Mouse (Mus musculus) granulocyte monocyte progenitor cell, adult 5-6 weeks (primary cell): Measurements from ENCODE around the gene Cops3. TPM values are rescaled to one million over a fixed set of nuclear protein-coding genes. Genes with fewer than 3 reads are reported as not detected.
"Not testable (repeated sequence)": the region's sequence is repeated elsewhere in the genome, so short reads cannot be mapped to it uniquely, and the experiment has no call there.

Experiments used
- ATAC-seq: replicated peaks from 2 replicates; pipeline ENCODE4 v1.8.0; 2016; ENCODE audit warnings: mild to moderate bottlenecking, moderate TSS enrichment, inconsistent platforms; ENCODE audit not compliant: poor library complexity, severe bottlenecking
- total RNA-seq, 2 experiments: library from RNA; stranded (forward) in 1 of 2; stranded (reverse) in 1 of 2; fragments of 200-712, 200-1000 nt in 1 of 2; fragments of >200 nt in 1 of 2; fragmentation: Nextera tagmentation in 1 of 2; gene quantifications; 2 replicates each; pipeline ENCODE4 v1.2.3; 2014 to 2017

The Cops3 gene
- total RNA-seq (2014; fragmentation: Nextera tagmentation) (141 and 166 TPM in 2 replicates), total RNA-seq (2017) (200 and 225 TPM in 2 replicates)

DNA sequence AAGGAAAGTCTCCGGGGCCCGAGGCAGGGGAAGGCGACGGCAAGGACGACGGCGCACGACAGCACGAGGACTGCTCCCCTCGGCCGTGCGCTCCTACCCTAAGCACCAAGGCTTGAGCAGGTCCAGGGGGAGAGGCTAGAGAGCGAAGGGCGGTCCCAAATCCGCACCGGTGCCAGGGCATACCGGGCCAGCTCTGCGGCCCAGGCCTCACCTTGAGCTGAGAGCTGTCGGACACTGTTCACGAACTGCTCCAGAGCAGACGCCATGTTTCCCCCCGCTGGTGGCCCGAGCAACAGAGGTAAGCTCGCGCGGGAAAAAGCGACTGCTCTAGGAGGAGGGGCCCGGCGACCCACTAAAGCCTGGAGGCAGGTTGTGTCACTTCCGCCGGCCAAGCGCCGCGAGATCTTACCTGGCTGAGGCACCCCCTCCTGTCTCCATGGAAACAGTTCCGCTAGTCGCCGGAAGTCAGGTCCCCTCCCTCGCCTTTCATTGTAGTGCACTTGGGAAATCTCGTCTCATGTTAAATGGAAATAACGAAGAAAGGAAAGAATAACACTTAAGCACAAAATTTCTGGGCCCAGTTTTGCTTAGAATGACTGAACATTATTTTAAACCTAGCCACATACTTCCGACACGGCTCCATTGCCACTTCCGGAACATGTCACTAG, at the start of gene Cops3:
Gene Cops3 (minus strand): TSS at position 380 of the 668 bp plus-strand sequence.
- ATAC-seq, result peak; percentile 91

DNA sequence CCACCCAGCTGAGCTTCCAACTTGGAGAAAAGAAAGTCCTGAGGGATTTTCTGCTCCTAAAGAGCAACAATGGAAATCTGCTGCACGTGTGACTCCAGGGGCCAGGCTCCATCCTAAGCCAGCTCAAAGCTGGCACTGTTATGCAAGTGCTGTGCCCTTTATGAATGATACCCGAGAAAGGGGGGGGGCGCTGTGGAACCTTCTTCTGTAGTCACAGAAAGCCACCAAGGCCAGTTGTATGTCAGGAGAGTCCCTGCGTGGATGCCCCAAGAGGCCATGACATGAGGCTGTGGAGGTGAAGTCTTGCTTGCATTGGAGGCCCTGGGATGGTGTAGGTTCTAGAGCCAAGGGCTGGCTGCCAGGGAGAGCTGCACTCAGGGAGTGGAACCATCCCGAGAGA, 48.5 kb upstream of the Cops3 start:
- no peak for ATAC-seq

GRCm38 (mm10) chr11:59886952-59887351, 47.3 kb upstream of the Cops3 start:
- ATAC-seq, result no peak

- peak; percentile 77 for ATAC-seq
Measured at GRCm38 (mm10) chr11:59885217-59885986, 45.8 kb upstream of the Cops3 start.

DNA sequence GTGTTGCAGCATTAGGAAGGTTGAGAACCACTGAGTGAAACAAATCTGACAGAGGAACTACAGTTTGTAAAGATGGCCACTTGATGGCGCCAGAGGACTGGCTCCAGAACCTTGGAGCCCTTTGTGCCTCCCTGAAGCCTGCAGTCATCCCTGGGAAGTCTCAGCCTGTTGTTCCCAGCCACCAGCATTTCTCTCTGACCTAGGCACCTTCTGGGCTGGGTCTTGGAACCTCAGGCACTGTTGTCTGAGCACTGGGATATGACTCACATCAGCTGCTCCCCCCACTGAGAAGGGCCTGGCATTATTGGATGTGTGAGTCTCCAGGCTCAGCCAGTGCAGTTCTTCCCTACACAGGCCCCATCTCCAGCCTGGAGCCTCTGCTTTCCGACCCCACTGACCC, 40.4 kb upstream of the Cops3 start:
- ATAC-seq, result peak; percentile 72

DNA sequence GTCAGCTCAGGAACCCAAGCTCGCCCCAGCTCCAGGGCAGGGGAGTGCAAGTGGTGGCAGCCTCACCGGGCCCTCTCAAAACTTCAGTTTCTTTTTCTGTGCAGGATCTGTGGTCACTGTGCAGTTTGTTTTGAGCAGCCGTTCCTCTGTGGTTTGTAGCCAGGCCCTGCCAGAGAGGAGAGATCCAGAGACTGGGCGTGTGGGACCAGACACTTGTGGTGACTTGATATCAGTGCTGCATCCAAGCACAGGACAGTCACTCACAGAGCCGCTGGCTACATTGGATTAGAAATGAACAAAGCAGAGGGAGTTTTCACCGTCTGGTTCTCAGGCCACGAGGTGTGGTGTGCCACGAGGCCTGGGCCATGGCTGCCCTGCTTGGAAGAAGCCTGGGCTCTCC, 32.5 kb upstream of the Cops3 start:
- ATAC-seq, result no peak; the same call in 1 of the 2 replicates

GRCm38 (mm10) chr11:59864316-59864715, 24.7 kb upstream of the Cops3 start:
- no peak for ATAC-seq

DNA sequence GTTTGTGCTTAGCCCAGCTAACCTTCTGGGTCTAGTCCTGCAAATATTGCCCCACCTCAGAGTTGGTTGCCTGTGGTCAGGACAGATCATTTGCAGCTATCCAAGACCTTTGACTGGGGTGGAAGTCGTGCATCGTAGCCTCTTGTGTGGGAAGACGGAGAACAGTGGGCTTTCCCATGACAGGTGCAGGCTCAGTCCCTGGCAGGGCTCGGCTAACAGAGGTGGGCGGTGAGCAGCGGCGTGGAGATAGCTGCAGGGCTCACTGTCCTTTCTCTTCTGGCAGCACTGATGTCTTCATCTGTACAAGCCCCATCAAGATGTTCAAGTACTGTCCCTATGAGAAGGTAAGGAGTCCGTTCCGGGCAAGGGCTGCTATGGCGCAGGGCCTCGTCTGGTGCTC, 20.8 kb upstream of the Cops3 start:
- no peak for ATAC-seq

DNA sequence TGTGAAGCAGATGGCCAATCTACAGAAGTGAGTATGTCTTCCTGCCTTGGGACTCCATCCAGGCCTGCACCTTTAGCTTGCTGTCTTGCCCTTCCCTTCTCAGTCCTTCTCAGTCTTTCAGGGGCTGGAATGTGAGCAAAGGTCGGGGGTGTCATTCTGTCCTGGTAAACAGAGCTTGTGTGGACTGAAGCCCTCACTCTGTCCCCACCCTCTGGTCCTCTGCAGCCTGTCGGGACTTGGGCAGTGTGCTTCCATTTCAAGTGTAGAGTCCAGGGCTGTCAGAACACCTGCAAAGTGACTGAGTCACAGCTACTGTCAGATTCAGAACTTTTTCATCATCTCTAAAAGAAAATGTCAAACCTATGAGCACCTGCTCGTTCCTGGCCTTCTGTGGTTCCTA, 13.2 kb upstream of the Cops3 start:
- no peak for ATAC-seq

DNA sequence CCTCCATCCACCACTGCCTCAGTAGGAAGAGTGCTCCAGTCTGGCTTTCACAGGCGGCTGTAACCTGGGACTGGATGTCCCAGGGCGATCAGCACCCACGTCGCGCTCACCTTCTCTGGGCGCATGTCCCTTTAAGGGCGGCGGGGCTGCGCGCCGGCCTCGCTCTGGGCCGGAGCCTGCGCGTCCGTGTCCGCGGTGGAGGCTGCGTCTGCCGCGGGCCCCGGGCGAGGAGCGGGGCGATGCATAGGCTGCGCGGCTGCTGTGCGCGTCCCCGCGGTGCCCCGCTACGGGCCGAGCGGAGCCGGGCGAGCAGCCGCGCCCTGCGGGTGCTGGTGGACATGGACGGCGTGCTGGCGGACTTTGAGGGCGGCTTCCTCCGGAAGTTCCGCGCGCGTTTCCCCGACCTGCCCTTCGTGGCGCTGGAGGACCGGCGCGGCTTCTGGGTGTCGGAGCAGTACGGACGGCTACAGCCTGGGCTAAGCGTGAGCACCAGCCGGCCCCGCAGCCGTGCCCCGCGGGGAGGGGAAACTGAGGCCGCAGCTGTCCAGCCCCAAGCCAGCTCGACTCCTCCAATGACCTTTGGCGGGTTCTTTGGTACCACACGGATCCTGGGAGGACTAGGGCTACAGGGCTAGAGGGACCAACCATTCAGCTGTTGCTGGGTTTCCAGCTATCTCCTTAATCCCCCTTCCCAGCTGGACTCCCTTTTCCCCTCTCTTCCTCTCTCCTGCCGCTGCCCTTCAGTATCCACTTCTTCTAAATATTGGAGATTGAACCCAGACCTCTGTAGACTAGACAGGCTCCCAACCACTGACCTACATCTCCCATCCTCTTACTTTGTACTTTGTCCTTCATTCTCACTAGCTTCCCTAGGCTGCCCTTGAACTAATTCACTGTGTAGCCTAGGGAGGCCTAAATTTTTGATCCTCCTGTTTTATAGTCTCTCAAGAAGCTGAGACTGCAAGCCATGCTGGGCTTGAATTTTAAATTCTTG, 8.6 kb upstream of the Cops3 start:
- peak; percentile 70 for ATAC-seq

GRCm38 (mm10) chr11:59847131-59847530, 7.5 kb upstream of the Cops3 start:
- ATAC-seq, result peak; percentile 82

DNA sequence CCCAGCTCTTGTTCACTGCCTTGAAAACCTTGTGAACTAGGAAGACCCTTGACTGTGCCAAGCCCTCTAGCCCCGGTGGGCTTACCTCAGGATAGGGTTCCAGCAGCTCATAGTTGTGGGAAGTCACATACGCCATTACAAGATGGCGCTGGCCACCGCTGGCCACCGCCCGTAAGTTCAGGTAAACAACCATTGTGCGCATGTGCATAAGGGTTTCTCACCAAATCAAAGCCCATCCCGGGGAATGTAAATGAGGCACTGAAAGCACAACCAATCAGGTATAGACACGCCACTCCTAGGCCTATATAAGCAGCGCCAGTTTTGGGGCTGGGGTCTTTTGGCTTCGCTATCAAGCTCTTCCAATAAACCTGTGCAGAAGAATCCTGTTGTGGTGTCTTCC, 6.7 kb upstream of the Cops3 start:
- ATAC-seq, result no peak

DNA sequence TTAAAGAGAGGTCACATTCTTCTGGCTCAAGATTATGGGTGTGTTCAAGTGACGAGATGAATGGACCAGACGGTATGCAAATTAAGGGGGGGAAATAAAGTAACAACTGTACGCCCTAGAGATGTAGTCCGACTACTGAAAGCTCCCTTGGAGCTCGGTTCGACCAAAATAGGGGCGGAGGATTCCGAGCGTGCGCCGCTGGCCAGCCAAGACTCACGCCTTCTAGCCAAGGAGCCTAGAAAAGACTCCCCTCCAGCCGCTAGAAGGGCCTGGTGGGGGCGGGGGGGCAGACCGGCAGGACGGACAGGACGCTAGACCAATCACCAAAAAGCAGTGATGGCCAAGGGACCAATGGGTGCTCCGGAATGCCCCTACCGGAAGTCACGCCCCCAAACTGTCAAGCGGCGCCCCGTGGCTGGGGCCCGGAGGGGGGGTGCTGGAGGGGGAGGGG, 605 bp downstream of the Cops3 start, which contains the start of gene Nt5m:
Gene Nt5m (plus strand): TSS at position 440 of the 451 bp plus-strand sequence.
- ATAC-seq, result peak; percentile 89

DNA sequence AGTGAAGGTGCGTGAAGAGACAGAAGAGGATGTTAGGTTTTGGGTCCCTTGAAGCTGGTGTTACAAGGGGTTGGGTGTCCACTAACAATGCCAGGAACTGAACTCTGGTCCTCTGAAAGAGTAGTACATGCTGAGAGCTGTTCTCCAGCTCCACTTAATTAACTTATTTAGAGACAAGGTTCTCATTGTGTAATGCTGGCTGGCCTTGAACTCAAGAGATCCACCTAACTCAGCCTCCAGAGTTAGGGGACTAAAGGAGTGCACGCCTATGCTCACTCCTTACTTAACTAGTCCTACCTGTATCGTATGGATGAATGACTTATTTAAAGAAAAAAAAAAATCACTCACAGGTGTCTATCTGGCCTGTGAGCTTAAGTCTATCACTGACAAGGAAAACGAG, 1.2 kb downstream of the Cops3 start:
- ATAC-seq, result no peak

DNA sequence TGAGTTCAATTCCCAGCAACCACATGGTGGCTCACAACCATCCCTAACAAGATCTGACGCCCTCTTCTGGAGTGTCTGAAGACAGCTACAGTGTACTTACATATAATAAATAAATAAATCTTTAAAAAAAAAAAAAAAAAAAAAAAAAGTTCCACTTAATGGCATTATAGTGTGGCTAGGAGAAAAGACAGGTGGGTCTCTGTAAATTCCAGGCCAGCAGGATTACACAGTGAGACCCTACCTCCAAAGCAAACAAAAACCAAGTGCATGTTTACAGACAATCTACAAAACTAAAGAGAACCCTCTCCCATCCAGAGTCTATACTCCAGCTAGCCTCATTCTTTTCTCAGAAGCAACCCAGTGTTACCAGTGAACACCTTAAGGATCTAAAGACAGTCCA, 1.8 kb downstream of the Cops3 start:
- ATAC-seq, result not testable (repeated sequence)

DNA sequence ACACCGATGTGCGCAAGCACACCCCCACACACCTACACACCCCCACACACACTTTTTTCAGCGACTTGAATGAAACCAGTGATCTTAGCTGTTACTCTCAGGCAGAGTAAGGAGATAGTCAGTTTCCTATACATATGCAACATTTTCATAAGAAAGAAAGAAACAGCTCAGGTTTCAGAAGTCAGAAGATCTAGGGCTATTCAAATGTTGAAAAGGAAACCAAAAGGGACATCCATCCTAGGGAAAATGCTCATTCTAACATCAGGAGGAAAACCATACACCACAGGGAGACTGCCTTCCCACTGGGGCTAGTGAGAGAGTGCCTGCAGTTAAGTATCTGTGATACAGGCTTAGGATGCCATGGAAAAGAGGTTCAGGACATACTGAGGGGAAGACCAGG, 18.0 kb downstream of the Cops3 start:
- no peak for ATAC-seq

GRCm38 (mm10) chr11:59817916-59818315, 21.7 kb downstream of the Cops3 start:
- no peak for ATAC-seq

DNA sequence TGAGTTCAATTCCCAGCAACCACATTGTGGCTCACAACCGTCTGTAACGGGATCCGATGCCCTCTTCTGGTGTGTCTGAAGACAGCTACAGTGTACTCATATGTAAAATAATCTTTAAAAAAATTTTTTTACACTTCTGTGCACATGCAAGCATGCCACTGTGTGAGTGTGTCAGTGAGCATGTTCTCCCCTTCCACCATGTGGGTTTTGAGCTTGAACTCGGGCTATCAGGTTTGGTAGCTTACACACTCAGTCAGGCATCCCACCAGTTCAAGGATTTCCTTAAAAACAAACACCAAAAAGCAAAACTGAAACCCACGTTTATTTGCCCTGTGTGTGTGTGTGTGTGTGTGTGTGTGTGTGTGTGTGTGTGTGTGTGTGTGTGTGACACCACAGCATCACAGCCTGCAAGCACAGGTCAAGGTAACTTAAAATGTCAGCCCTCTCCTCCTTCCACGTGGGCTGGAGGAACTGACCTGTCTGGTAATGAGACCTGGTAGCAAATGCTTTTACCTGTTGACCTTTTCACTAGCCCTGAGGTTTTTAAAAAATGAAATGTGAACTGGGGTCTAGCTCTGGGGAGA, 24.1 kb downstream of the Cops3 start:
- no peak for ATAC-seq

GRCm38 (mm10) chr11:59814936-59815335, 24.7 kb downstream of the Cops3 start:
- no peak for ATAC-seq

- ATAC-seq, result peak; percentile 24; the same call in 1 of the 2 replicates
Measured at GRCm38 (mm10) chr11:59814311-59814710, 25.3 kb downstream of the Cops3 start.
